Mouse (Mus musculus) sigmoid colon, adult 10 weeks (tissue): ENCODE results near the gene Tbc1d24. TPM values are rescaled to one million over a fixed set of nuclear protein-coding genes. Genes with fewer than 3 reads are reported as not detected.

Source experiments
- polyA plus RNA-seq: library from polyadenylated mRNA; stranded (reverse); fragments of 350-450 nt; fragmentation: Illumina TruSeq; extraction: RNeasy Lipid Tissue Mini Kit (QIAGEN cat#74804); gene quantifications from one replicate; pipeline ENCODE4 v1.2.3, GENCODE M21; 2014; ENCODE audit warnings: low read depth, low replicate concordance

Gene Tbc1d24
- polyA plus RNA-seq: 21.1 TPM

GRCm38 (mm10) chr17:24205284-24205888, at the start of gene Tbc1d24:
Tbc1d24 (minus strand) TSS chr17:24205562.

GRCm38 (mm10) chr17:24251320-24252069, 46.1 kb upstream of the Tbc1d24 start, which contains the start of gene Ccnf:
Ccnf (minus strand) TSS chr17:24251484.

DNA sequence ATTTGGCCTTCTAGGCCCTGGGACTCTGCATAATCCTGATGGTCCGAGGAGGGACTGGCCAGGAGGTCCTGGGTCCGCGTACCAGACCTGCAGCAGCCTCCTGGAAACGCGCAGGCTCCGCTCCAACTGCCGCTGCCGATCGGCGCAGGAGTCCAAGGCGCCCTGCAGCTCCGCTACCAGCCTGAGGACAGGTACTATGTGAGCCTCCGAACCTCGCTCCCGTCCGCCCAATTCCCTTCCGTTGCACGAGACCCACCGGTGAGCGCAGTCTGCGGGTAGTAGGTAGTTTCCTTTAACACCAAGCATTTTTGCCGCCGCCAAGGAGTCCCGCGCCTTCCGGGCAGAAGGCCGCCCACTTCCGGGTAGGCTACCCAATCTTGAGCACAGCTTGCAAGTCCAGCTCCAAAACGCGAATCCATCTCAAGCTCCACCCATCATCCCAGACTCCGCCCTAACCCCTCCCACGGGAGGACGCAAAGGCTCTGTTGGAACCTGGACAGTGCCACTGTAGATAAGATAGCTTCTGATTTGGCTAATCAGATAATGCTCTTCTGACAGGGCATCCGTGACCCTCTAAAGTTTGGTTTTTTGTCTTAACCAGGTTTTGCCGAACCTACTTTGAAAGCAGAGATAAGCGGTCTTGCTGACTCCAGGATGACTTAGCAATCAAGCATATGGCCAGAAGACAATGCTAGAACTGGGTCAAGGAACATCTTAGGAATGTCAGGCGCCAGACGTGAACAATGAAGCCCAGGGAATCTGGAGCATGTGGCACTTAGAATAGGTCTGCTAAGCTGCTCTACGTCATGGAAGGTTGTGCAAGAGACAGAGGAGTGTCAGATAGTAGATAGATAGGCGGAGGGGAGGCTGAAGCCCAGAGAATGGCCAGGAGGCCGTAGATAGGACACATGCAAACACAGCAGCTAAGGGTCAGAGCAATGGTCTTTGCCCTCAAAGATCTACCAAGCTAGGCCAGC, 15.4 kb upstream of the Tbc1d24 start, which contains the start of gene Tedc2:
Tedc2 (minus strand) TSS at position 417 of the 977 bp plus-strand sequence.

DNA sequence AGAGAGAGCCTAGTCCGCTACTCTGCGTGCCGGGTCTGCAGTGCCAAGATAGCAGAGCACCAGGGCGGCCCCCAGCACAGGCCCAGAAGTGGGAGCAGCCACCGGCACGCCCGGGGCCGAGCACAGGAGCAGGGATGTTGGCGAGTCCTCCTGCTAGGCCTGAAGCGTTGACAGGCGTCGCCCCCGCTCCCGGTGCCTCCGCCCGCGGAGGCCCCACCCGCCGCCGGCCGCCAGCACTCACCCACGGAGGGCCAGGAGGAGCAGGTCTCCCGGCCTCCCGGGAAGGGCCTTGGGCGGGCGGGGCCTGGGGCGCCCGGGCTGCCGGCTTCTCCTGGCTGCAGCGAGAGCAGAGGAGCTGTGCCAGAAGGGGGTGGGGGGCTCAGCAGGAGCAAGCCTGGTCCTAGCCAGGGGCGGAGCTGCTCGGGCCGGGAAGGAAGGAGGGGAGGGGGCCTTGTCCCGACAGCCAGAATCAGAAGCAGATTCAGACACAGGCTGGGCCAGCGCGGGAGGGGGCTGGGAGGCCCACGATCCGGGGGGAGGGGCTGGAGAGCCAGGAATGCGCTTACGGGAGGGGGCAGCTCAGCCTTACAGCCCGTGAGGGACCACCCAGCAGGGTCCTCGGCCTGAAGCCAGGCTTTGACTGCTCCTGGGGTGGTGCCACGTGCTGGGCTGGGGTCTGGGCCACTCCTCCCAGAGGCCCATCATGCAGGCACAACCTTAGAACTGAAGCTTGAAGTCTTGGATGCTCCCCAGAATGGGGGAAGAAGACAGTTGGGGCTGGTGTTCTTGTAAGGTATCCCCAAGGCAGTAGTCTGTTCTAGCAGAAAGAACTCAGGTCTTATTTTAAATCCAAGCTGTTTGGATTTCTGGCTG, 3.9 kb upstream of the Tbc1d24 start, which contains the start of gene Ntn3:
Ntn3 (minus strand) TSS at position 489 of the 873 bp plus-strand sequence.

DNA sequence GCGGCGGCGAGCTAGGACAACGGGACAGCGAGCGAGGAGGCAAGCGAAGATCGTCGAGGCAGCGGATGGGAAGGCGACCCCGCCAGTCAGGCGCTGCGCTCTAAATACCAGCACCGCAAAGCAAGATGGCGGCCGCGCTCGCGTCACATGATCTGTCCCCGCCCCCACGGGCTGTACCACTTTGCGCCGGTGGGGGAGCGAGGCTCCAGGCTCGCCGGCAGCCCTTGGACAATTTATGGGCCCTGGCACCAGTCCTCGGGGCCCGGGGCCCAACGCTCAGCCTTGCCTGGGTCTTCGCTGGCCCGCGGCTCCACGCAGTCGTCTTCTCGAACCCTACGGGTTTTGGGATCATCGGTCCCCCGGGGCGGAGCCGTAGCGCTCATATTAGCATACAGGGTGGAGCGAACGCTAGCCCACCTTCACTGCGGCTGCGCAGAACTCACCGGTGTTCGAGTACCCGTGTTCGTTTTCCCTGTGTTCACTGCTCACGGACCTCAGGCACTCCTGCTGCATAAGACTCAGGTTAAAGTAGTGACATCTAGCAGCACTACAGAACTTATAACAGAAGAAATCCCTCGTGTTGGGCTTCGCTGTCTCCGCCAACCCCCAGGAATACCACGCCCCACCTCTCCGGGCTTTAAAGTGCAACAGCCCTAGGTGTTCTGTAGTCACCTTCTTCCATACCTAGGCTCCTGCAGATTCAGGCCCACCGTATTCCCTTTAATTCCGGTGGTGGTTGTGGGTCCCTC, 35.9 kb downstream of the Tbc1d24 start, which contains the start of gene Atp6v0c:
Atp6v0c (minus strand) TSS at position 386 of the 749 bp plus-strand sequence.

GRCm38 (mm10) chr17:24163176-24163962, 42.0 kb downstream of the Tbc1d24 start, which contains the start of gene Amdhd2:
Amdhd2 (minus strand) TSS chr17:24163766.

DNA sequence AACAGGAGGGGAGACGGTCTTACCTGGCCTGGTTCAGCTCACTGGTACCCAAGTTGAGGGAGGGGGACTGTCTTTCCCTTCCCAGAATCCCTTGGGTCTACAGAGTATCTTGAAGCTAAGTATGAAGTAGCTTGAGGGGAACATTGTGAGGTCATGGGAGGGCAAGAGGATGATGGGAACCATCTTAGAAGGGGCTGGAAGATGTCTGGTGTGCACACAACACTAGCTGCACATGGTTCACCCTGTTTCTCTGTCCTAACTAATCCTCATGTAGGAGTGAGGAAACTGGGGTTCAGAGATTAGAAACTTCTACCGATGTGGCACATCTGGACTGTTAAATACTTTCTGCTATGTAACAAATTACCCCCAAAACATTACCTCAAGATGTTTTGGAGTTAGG, 54.5 kb downstream of the Tbc1d24 start, which contains the start of gene Pdpk1:
Pdpk1 (minus strand) TSS at position 101 of the 400 bp plus-strand sequence.

Other genes starting within 250 kb of the Tbc1d24 start
- gene Prss30, start 225.0 kb downstream of the Tbc1d24 start, polyA plus RNA-seq: 32.7 TPM
- gene Prss22, start 207.5 kb downstream of the Tbc1d24 start, polyA plus RNA-seq: not detected
- gene Prss27, start 167.4 kb downstream of the Tbc1d24 start, polyA plus RNA-seq: not detected
- gene Kctd5, start 132.1 kb downstream of the Tbc1d24 start, polyA plus RNA-seq: 96.7 TPM
- gene Pdpk1, start 54.6 kb downstream of the Tbc1d24 start, polyA plus RNA-seq: 58.3 TPM
- gene Amdhd2, start 41.8 kb downstream of the Tbc1d24 start, polyA plus RNA-seq: 1.7 TPM
- 41.7 TPM for gene Atp6v0c, start 35.9 kb downstream of the Tbc1d24 start, polyA plus RNA-seq
- gene Ntn3, start 4.0 kb upstream of the Tbc1d24 start, polyA plus RNA-seq: 0.16 TPM
- gene Tedc2, start 15.3 kb upstream of the Tbc1d24 start, polyA plus RNA-seq: 2.2 TPM
- gene Ccnf, start 45.9 kb upstream of the Tbc1d24 start, polyA plus RNA-seq: 0.98 TPM
- not detected for gene Abca17, start 145.5 kb upstream of the Tbc1d24 start, polyA plus RNA-seq
- 6.7 TPM for gene Abca3, start 146.4 kb upstream of the Tbc1d24 start, polyA plus RNA-seq
- gene Rnps1, start 209.0 kb upstream of the Tbc1d24 start, polyA plus RNA-seq: 57.2 TPM
- gene Eci1, start 221.1 kb upstream of the Tbc1d24 start, polyA plus RNA-seq: 15.6 TPM
- 0.50 TPM for gene Dnase1l2, start 237.5 kb upstream of the Tbc1d24 start, polyA plus RNA-seq